Mouse (Mus musculus): ENCODE measurements around the gene Uprt. TPM values are rescaled to one million over a fixed set of nuclear protein-coding genes. Genes with fewer than 3 reads are reported as not detected.

Uprt gene
- polyA plus RNA-seq, 1 experiment from 2014 or later = 1.9 TPM

DNA sequence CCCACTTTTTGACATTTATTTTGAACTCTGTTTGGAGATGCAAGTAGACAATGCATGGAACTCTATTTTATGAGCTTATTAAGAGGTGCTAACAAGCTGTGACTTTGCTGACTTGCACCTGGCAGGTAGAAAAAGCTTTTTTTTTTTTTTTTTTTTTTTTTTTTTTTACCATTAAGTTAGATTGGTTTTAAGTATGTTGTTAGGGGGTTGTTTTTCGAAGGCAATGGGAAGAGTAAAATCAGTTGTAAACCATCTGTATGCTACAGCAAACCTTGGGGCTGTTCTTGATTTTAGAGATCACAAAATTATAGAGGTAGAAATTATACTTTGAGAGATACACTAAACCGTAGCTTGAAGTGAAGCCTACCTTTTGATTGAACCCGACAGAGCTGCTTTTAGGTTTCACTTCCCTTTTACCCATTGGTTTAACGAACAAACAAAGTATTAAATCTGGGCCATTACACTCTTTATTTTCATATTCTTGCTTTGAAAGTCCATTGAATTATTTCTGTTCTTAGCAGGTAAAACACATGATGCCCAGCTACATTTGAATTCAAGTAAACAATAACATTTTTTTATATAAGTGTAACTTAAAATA lies 6.4 kb downstream of the Uprt start:
- no peaks in the 10 kb centered on the region for H3K36me3 ChIP-seq (ENCODE audit: control insufficient read depth, insufficient read depth)
- no peak overlapping the region for H3K4me3 ChIP-seq (replicated peaks; ENCODE audit: low read length)
- H3K9me3 ChIP-seq (ENCODE audit: control insufficient read depth, low read length) = no peaks in the 10 kb centered on the region
- no peak overlapping the region for H3K27ac ChIP-seq (ENCODE audit: low read length)
- WGBS = 78% methylated on average over 4 of the region's 4 CpGs
- H3K4me2 ChIP-seq (ENCODE audit: low read length) = no peak overlapping the region
- H3K27me3 ChIP-seq (replicated peaks; ENCODE audit: control insufficient read depth, insufficient read depth, low read length) = no peaks in the 10 kb centered on the region
- H3K4me1 ChIP-seq (replicated peaks; ENCODE audit: control insufficient read depth, insufficient read depth, low read length) = 0 out of 2 replicates have a peak, but pooled peaks cover 4% of the 10 kb centered on the region
- H3K9ac ChIP-seq (replicated peaks; ENCODE audit: low read depth, low read length) = no peak overlapping the region
- no peak for ATAC-seq

GRCm38 (mm10) chrX:104489626-104490355 lies 7.2 kb downstream of the Uprt start:
- 64% methylated on average over 4 of the region's 4 CpGs for WGBS
- no peaks in the 10 kb centered on the region for H3K36me3 ChIP-seq (ENCODE audit: control insufficient read depth, insufficient read depth)
- no peaks in the 10 kb centered on the region for H3K4me1 ChIP-seq (replicated peaks; ENCODE audit: control insufficient read depth, insufficient read depth, low read length)
- no peaks in the 10 kb centered on the region for H3K9me3 ChIP-seq (ENCODE audit: control insufficient read depth, low read length)
- H3K27me3 ChIP-seq (replicated peaks; ENCODE audit: control insufficient read depth, insufficient read depth, low read length) = no peaks in the 10 kb centered on the region
- H3K4me2 ChIP-seq (ENCODE audit: low read length) = no peak overlapping the region
- H3K27ac ChIP-seq (ENCODE audit: low read length) = no peak overlapping the region
- no peak for ATAC-seq
- H3K9ac ChIP-seq (replicated peaks; ENCODE audit: low read depth, low read length) = no peak overlapping the region
- H3K4me3 ChIP-seq (replicated peaks; ENCODE audit: low read length) = no peak overlapping the region

DNA sequence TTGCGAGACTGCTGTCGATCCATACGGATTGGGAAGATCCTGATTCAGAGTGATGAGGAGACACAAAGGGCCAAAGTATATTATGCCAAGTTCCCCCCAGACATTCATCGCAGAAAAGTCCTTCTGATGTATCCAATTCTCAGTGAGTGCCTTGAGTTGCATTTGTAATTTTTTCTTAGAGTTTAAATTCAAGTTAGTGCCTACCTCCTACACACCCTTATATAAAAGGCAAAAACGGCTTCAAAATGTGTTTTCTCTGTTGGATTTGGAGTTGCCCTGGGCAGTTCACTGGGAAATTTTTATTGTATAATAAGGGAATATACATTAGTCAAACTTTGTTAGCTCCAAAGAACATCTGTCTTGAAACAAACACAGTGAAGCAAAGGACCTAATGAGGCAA lies 19.1 kb downstream of the Uprt start:
- Histone ChIP-seq H3K4me2 (ENCODE audit: low read length) (no peak overlapping the region), H3K9me3 (ENCODE audit: control insufficient read depth, low read length) (no peaks in the 10 kb centered on the region), H3K27me3 (replicated peaks; ENCODE audit: control insufficient read depth, insufficient read depth, low read length) (peaks cover 3% of the 10 kb centered on the region; the same call in 1 of the 2 replicates), H3K9ac (replicated peaks; ENCODE audit: low read depth, low read length) (no peak overlapping the region), H3K36me3 (ENCODE audit: control insufficient read depth, insufficient read depth) (no peaks in the 10 kb centered on the region), H3K4me3 (replicated peaks; ENCODE audit: low read length) (no peak overlapping the region), H3K4me1 (replicated peaks; ENCODE audit: control insufficient read depth, insufficient read depth, low read length) (no peaks in the 10 kb centered on the region), H3K27ac (ENCODE audit: low read length) (no peak overlapping the region)
- WGBS = 78% methylated on average over 5 of the region's 5 CpGs
- ATAC-seq = no peak

- 87% methylated on average over 4 of the region's 4 CpGs for WGBS
- no peaks in the 10 kb centered on the region for H3K4me1 ChIP-seq (replicated peaks; ENCODE audit: control insufficient read depth, insufficient read depth, low read length)
- H3K9ac ChIP-seq (replicated peaks; ENCODE audit: low read depth, low read length) = no peak overlapping the region
- no peaks in the 10 kb centered on the region for H3K9me3 ChIP-seq (ENCODE audit: control insufficient read depth, low read length)
- H3K27ac ChIP-seq (ENCODE audit: low read length) = no peak overlapping the region
- H3K27me3 ChIP-seq (replicated peaks; ENCODE audit: control insufficient read depth, insufficient read depth, low read length) = no peaks in the 10 kb centered on the region; the same call in 1 of the 2 replicates
- no peaks in the 10 kb centered on the region for H3K36me3 ChIP-seq (ENCODE audit: control insufficient read depth, insufficient read depth)
- no peak overlapping the region for H3K4me2 ChIP-seq (ENCODE audit: low read length)
- no peak overlapping the region for H3K4me3 ChIP-seq (replicated peaks; ENCODE audit: low read length)
- no peak for ATAC-seq
These were observed 60.0 kb downstream of the Uprt start for GRCm38 (mm10) chrX:104542635-104543034.

DNA sequence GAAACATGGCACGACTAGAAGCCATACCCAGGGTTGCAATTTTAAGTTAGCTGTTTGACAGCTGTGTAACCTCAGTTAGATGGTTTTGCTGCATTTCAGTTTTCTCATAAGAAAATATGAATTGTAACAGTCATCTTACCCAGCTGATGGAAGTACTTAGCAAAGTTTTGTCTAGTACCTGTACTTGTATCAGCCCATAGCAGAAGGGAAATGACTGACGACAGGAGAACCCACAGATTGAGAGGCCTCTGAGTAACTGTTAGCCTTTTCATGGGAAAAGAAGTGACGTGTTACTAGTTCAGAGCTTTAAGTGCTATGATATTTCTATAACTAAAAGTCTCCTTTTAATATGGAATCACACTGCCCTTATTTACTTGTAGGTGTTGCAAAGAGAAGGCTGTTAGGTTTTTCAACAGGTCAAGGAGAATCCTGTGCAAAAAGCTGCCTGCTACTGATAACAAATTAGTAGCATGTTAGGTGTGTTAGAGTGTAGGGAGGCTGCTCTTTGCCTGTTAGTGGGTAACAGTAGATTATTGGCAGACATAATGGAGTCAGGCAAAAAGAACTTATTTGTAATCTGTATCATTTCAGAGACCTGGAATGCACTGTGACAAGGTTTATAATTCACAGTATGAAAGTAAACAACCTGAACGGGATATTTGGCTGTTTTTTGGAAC lies 61.4 kb downstream of the Uprt start:
- Histone ChIP-seq H3K9me3 (ENCODE audit: control insufficient read depth, low read length) (no peaks in the 10 kb centered on the region), H3K9ac (replicated peaks; ENCODE audit: low read depth, low read length) (no peak overlapping the region), H3K27ac (ENCODE audit: low read length) (no peak overlapping the region), H3K4me3 (replicated peaks; ENCODE audit: low read length) (no peak overlapping the region), H3K4me2 (ENCODE audit: low read length) (no peak overlapping the region), H3K36me3 (ENCODE audit: control insufficient read depth, insufficient read depth) (no peaks in the 10 kb centered on the region), H3K27me3 (replicated peaks; ENCODE audit: control insufficient read depth, insufficient read depth, low read length) (no peaks in the 10 kb centered on the region; the same call in 1 of the 2 replicates), H3K4me1 (replicated peaks; ENCODE audit: control insufficient read depth, insufficient read depth, low read length) (no peaks in the 10 kb centered on the region)
- ATAC-seq = no peak
- WGBS = 71% methylated on average over 4 of the region's 4 CpGs

GRCm38 (mm10) chrX:104545283-104545682 lies 62.7 kb downstream of the Uprt start:
- WGBS = 85% methylated on average over 1 of the region's 1 CpGs
- no peaks in the 10 kb centered on the region for H3K9me3 ChIP-seq (ENCODE audit: control insufficient read depth, low read length)
- H3K27me3 ChIP-seq (replicated peaks; ENCODE audit: control insufficient read depth, insufficient read depth, low read length) = no peaks in the 10 kb centered on the region; the same call in 1 of the 2 replicates
- H3K9ac ChIP-seq (replicated peaks; ENCODE audit: low read depth, low read length) = no peak overlapping the region
- no peak overlapping the region for H3K27ac ChIP-seq (ENCODE audit: low read length)
- no peak overlapping the region for H3K4me3 ChIP-seq (replicated peaks; ENCODE audit: low read length)
- H3K4me2 ChIP-seq (ENCODE audit: low read length) = no peak overlapping the region
- H3K36me3 ChIP-seq (ENCODE audit: control insufficient read depth, insufficient read depth) = no peaks in the 10 kb centered on the region
- no peaks in the 10 kb centered on the region for H3K4me1 ChIP-seq (replicated peaks; ENCODE audit: control insufficient read depth, insufficient read depth, low read length)
- ATAC-seq = no peak

Other genes with a start within 250 kb of the Uprt start
- 10.1 and 11.2 TPM in 2 replicates for gene Abcb7, start 69.0 kb upstream of the Uprt start, polyA plus RNA-seq (2015; fragmentation: Nextera tagmentation; extraction: Ambion mirVana)
- gene Zdhhc15, start 188.2 kb downstream of the Uprt start, polyA plus RNA-seq (2015; fragmentation: Nextera tagmentation; extraction: Ambion mirVana) = 3.9 and 4.1 TPM in 2 replicates

Measured in forebrain, embryonic 16.5 days (tissue).